Mouse (Mus musculus): ENCODE results near the gene Dpy30. TPM values are rescaled to one million over a fixed set of nuclear protein-coding genes. Genes with fewer than 3 reads are reported as not detected.
"Not testable (repeated sequence)": the region's sequence is repeated elsewhere in the genome, so short reads cannot be mapped to it uniquely, and the experiment has no call there.

Dpy30 gene
- 237 and 269 TPM in 2 replicates for polyA plus RNA-seq (2015; fragmentation: Nextera tagmentation; extraction: Ambion mirVana)

- WGBS = 77% methylated on average over 2 of the region's 2 CpGs
- Histone ChIP-seq H3K4me2 (no peak within 1 kb of the TSS), H3K27me3 (no peaks in the 10 kb centered on the region), H3K9me3 (replicated peaks) (no peaks in the 10 kb centered on the region), H3K36me3 (no peaks in the 10 kb centered on the region), H3K4me3 (replicated peaks) (no peak within 1 kb of the TSS), H3K4me1 (no peaks in the 10 kb centered on the region), H3K27ac (no peak within 1 kb of the TSS), H3K9ac (no peak within 1 kb of the TSS)
- no peak for ATAC-seq (replicated peaks; ENCODE audit: low FRiP score)
Observed at GRCm38 (mm10) chr17:74323844-74324243, at the start of gene Dpy30. TSS of gene Dpy30 (minus strand) at chr17:74323944.

GRCm38 (mm10) chr17:74363592-74363991 lies 39.8 kb upstream of the Dpy30 start:
- Histone ChIP-seq H3K4me2 (no peak overlapping the region), H3K27ac (no peak overlapping the region), H3K4me3 (replicated peaks) (no peak overlapping the region), H3K36me3 (peaks cover 58% of the 10 kb centered on the region), H3K9ac (no peak overlapping the region), H3K4me1 (no peaks in the 10 kb centered on the region), H3K9me3 (replicated peaks) (no peaks in the 10 kb centered on the region), H3K27me3 (no peaks in the 10 kb centered on the region)
- no peak for ATAC-seq (replicated peaks; ENCODE audit: low FRiP score)
- WGBS = 97% methylated on average over 1 of the region's 1 CpGs

- no peaks in the 10 kb centered on the region for H3K9me3 ChIP-seq (replicated peaks)
- H3K27me3 ChIP-seq = no peaks in the 10 kb centered on the region
- H3K36me3 ChIP-seq = peaks cover 10% of the 10 kb centered on the region; the same call in 1 of the 2 replicates
- no peak overlapping the region for H3K27ac ChIP-seq
- WGBS = 65% methylated on average over 5 of the region's 5 CpGs
- no peak overlapping the region for H3K9ac ChIP-seq
- peaks cover 32% of the 10 kb centered on the region for H3K4me1 ChIP-seq
- no peak for ATAC-seq (replicated peaks; ENCODE audit: low FRiP score)
- H3K4me2 ChIP-seq = peak overlapping the region; percentile 73
- peak overlapping the region; percentile 70; the same call in 1 of the 2 replicates for H3K4me3 ChIP-seq (replicated peaks)
Observed at GRCm38 (mm10) chr17:74341151-74341550, 17.4 kb upstream of the Dpy30 start.

GRCm38 (mm10) chr17:74338937-74339804 lies 15.4 kb upstream of the Dpy30 start, which contains the start of gene Spast:
TSS of gene Spast (plus strand) at chr17:74338987.
- Histone ChIP-seq H3K4me3 (replicated peaks) (peak within 1 kb of the TSS; percentile 70), H3K4me1 (peaks cover 32% of the 10 kb centered on the region), H3K27ac (peak within 1 kb of the TSS; percentile 97), H3K36me3 (peaks cover 10% of the 10 kb centered on the region; the same call in 1 of the 2 replicates), H3K9ac (peak within 1 kb of the TSS; percentile 85), H3K9me3 (replicated peaks) (no peaks in the 10 kb centered on the region), H3K27me3 (no peaks in the 10 kb centered on the region), H3K4me2 (peak within 1 kb of the TSS; percentile 73)
- under 1% methylated on average over 60 of the region's 90 CpGs for WGBS
- ATAC-seq (replicated peaks; ENCODE audit: low FRiP score) = peak; percentile 91

GRCm38 (mm10) chr17:74338225-74338931 lies 14.6 kb upstream of the Dpy30 start:
- under 1% methylated on average over 46 of the region's 50 CpGs for WGBS
- Histone ChIP-seq H3K36me3 (peaks cover 4% of the 10 kb centered on the region; the same call in 1 of the 2 replicates), H3K9ac (peak overlapping the region; percentile 85), H3K9me3 (replicated peaks) (no peaks in the 10 kb centered on the region), H3K4me3 (replicated peaks) (peak overlapping the region; percentile 70), H3K27ac (peak overlapping the region; percentile 97), H3K4me2 (peak overlapping the region; percentile 73), H3K27me3 (no peaks in the 10 kb centered on the region), H3K4me1 (peaks cover 32% of the 10 kb centered on the region)
- peak; percentile 96 for ATAC-seq (replicated peaks; ENCODE audit: low FRiP score)

- H3K9me3 ChIP-seq (replicated peaks) = no peaks in the 10 kb centered on the region
- ATAC-seq (replicated peaks; ENCODE audit: low FRiP score) = no peak
- no peak overlapping the region for H3K27ac ChIP-seq
- no peaks in the 10 kb centered on the region for H3K4me1 ChIP-seq
- no peak overlapping the region for H3K4me3 ChIP-seq (replicated peaks)
- no peak overlapping the region for H3K4me2 ChIP-seq
- no peaks in the 10 kb centered on the region for H3K27me3 ChIP-seq
- no peak overlapping the region for H3K9ac ChIP-seq
- H3K36me3 ChIP-seq = no peaks in the 10 kb centered on the region
- 81% methylated on average over 9 of the region's 9 CpGs for WGBS
Observed at GRCm38 (mm10) chr17:74331049-74331676, 7.4 kb upstream of the Dpy30 start.

- H3K9ac ChIP-seq; H3K4me2 ChIP-seq; H3K9me3 ChIP-seq (replicated peaks); H3K27me3 ChIP-seq; H3K4me3 ChIP-seq (replicated peaks); H3K36me3 ChIP-seq; ATAC-seq (replicated peaks; ENCODE audit: low FRiP score); H3K27ac ChIP-seq; H3K4me1 ChIP-seq: not testable (repeated sequence)
- WGBS = 41% methylated on average over 2 of the region's 2 CpGs
Observed at GRCm38 (mm10) chr17:74328146-74328545, 4.4 kb upstream of the Dpy30 start.

GRCm38 (mm10) chr17:74327195-74327594 lies 3.5 kb upstream of the Dpy30 start:
- ATAC-seq (replicated peaks; ENCODE audit: low FRiP score); H3K36me3 ChIP-seq; H3K4me2 ChIP-seq; H3K4me3 ChIP-seq (replicated peaks); H3K27me3 ChIP-seq; H3K27ac ChIP-seq; H3K4me1 ChIP-seq; H3K9ac ChIP-seq; H3K9me3 ChIP-seq (replicated peaks): not testable (repeated sequence)
- WGBS = 92% methylated on average over 7 of the region's 7 CpGs

GRCm38 (mm10) chr17:74322400-74323054 lies 1.2 kb downstream of the Dpy30 start:
- Histone ChIP-seq H3K27me3 (no peaks in the 10 kb centered on the region), H3K9me3 (replicated peaks) (no peaks in the 10 kb centered on the region), H3K36me3 (no peaks in the 10 kb centered on the region), H3K4me1 (no peaks in the 10 kb centered on the region), H3K4me3 (replicated peaks) (no peak overlapping the region), H3K9ac (no peak overlapping the region), H3K4me2 (no peak overlapping the region), H3K27ac (no peak overlapping the region)
- no peak for ATAC-seq (replicated peaks; ENCODE audit: low FRiP score)
- WGBS = 51% methylated on average over 5 of the region's 5 CpGs

- Histone ChIP-seq H3K27me3 (no peaks in the 10 kb centered on the region), H3K4me1 (peaks cover 21% of the 10 kb centered on the region), H3K4me2 (no peak overlapping the region), H3K27ac (no peak overlapping the region), H3K9me3 (replicated peaks) (no peaks in the 10 kb centered on the region), H3K36me3 (peaks cover 8% of the 10 kb centered on the region; the same call in 1 of the 2 replicates), H3K9ac (no peak overlapping the region), H3K4me3 (replicated peaks) (no peak overlapping the region)
- ATAC-seq (replicated peaks; ENCODE audit: low FRiP score) = no peak
- 94% methylated on average over 6 of the region's 6 CpGs for WGBS
Observed at GRCm38 (mm10) chr17:74318721-74319120, 5.0 kb downstream of the Dpy30 start.

- Histone ChIP-seq H3K9ac (peak overlapping the region; percentile 81), H3K4me3 (replicated peaks) (peak overlapping the region; percentile 88), H3K4me2 (peak overlapping the region; percentile 63), H3K27ac (peak overlapping the region; percentile 96), H3K9me3 (replicated peaks) (no peaks in the 10 kb centered on the region), H3K27me3 (no peaks in the 10 kb centered on the region), H3K4me1 (peaks cover 21% of the 10 kb centered on the region), H3K36me3 (peaks cover 20% of the 10 kb centered on the region)
- peak; percentile 95 for ATAC-seq (replicated peaks; ENCODE audit: low FRiP score)
- under 1% methylated on average over 48 of the region's 48 CpGs for WGBS
Observed at GRCm38 (mm10) chr17:74316309-74316863, 7.4 kb downstream of the Dpy30 start.

All from kidney, embryonic 15.5 days (tissue).